Mouse (Mus musculus): ENCODE results near the gene Ankrd52.

Ankrd52 gene

GRCm38 (mm10) chr10:128433417-128433816 lies 56.5 kb downstream of the Ankrd52 start:
- in situ Hi-C loops (cut with MboI; ENCODE audit: unreplicated experiment in 2 of 2): no loop called here

GRCm38 (mm10) chr10:128434681-128435080 lies 57.8 kb downstream of the Ankrd52 start:
- in situ Hi-C loops (cut with MboI; ENCODE audit: unreplicated experiment in 2 of 2): no loop called here

GRCm38 (mm10) chr10:128435186-128435823 lies 58.4 kb downstream of the Ankrd52 start:
- in situ Hi-C loops (cut with MboI; ENCODE audit: unreplicated experiment in 2 of 2): no loop called here

- in situ Hi-C loops (cut with MboI; ENCODE audit: unreplicated experiment in 2 of 2): no loop called here
Measured at GRCm38 (mm10) chr10:128435873-128436272, 59.0 kb downstream of the Ankrd52 start.

GRCm38 (mm10) chr10:128436376-128436775 lies 59.5 kb downstream of the Ankrd52 start:
- in situ Hi-C loops (cut with MboI; ENCODE audit: unreplicated experiment in 2 of 2): no loop called here

- in situ Hi-C loops (cut with MboI; ENCODE audit: unreplicated experiment in 2 of 2): no loop called here
Measured at GRCm38 (mm10) chr10:128438675-128439279, 61.9 kb downstream of the Ankrd52 start.

GRCm38 (mm10) chr10:128440407-128440806 lies 63.5 kb downstream of the Ankrd52 start:
- in situ Hi-C loops (cut with MboI; ENCODE audit: unreplicated experiment in 2 of 2): loop anchor here (5.0 kb wide), 1 partner anchor 33 kb away; no protein-coding TSS in a partner anchor

GRCm38 (mm10) chr10:128441324-128442119 lies 64.6 kb downstream of the Ankrd52 start:
- in situ Hi-C loops (cut with MboI; ENCODE audit: unreplicated experiment in 2 of 2): loop anchor here (5.0 kb wide), 1 partner anchor 34 kb away; no protein-coding TSS in a partner anchor

- in situ Hi-C loops (cut with MboI; ENCODE audit: unreplicated experiment in 2 of 2): loop anchor here (5.0 kb wide), 1 partner anchor 35 kb away; no protein-coding TSS in a partner anchor
Measured at GRCm38 (mm10) chr10:128442718-128443117, 65.8 kb downstream of the Ankrd52 start.

GRCm38 (mm10) chr10:128444354-128444753 lies 67.4 kb downstream of the Ankrd52 start:
- in situ Hi-C loops (cut with MboI; ENCODE audit: unreplicated experiment in 2 of 2): loop anchor here (5.0 kb wide), 1 partner anchor 37 kb away; no protein-coding TSS in a partner anchor

GRCm38 (mm10) chr10:128445407-128445806 lies 68.5 kb downstream of the Ankrd52 start:
- in situ Hi-C loops (cut with MboI; ENCODE audit: unreplicated experiment in 2 of 2): no loop called here

GRCm38 (mm10) chr10:128451014-128451413 lies 74.1 kb downstream of the Ankrd52 start:
- in situ Hi-C loops (cut with MboI; ENCODE audit: unreplicated experiment in 2 of 2): loop anchor here (5.0 to 25.0 kb wide), 3 partner anchors 114 to 339 kb away; partner anchors contain the start of genes Cs (in 2 of the 2) and Spryd4 (in 1 of the 2)

GRCm38 (mm10) chr10:128454471-128454870 lies 77.6 kb downstream of the Ankrd52 start:
- in situ Hi-C loops (cut with MboI; ENCODE audit: unreplicated experiment in 2 of 2): loop anchor here (5.0 to 25.0 kb wide), 3 partner anchors 117 to 342 kb away; partner anchors contain the start of genes Cs (in 2 of the 2) and Spryd4 (in 1 of the 2)

GRCm38 (mm10) chr10:128455280-128455679 lies 78.4 kb downstream of the Ankrd52 start:
- in situ Hi-C loops (cut with MboI; ENCODE audit: unreplicated experiment in 2 of 2): loop anchor here (5.0 to 25.0 kb wide), 3 partner anchors 88 to 343 kb away; partner anchors contain the start of genes Coq10a (in 1 of the 2) and Spryd4 (in 1 of the 2)

- in situ Hi-C loops (cut with MboI; ENCODE audit: unreplicated experiment in 2 of 2): loop anchor here (5.0 to 25.0 kb wide), 3 partner anchors 90 to 345 kb away; partner anchors contain the start of genes Coq10a (in 1 of the 2) and Spryd4 (in 1 of the 2)
Measured at GRCm38 (mm10) chr10:128457676-128458075, 80.8 kb downstream of the Ankrd52 start.
